Mouse (Mus musculus): ENCODE data around the gene Perm1.

Gene Perm1

GRCm38 (mm10) chr4:156200623-156201475, 14.8 kb upstream of the Perm1 start, which contains the start of gene Isg15:
TSS of gene Isg15 (minus strand) at chr4:156200818.
- DNase-seq: no peak

GRCm38 (mm10) chr4:156202462-156202893, 13.2 kb upstream of the Perm1 start:
- no peak for DNase-seq

- peak; percentile 76 for DNase-seq
Measured at GRCm38 (mm10) chr4:156203001-156203412, 12.7 kb upstream of the Perm1 start, which contains the start of gene AW011738. TSS of gene AW011738 (plus strand) at chr4:156203304.

GRCm38 (mm10) chr4:156203413-156204131, 12.1 kb upstream of the Perm1 start:
- no peak for DNase-seq

- no peak for DNase-seq
Measured at GRCm38 (mm10) chr4:156208872-156209271, 6.8 kb upstream of the Perm1 start.

GRCm38 (mm10) chr4:156209963-156210635, 5.6 kb upstream of the Perm1 start:
- no peak for DNase-seq

GRCm38 (mm10) chr4:156213134-156213533, 2.5 kb upstream of the Perm1 start:
- DNase-seq: no peak

- DNase-seq: no peak
Measured at GRCm38 (mm10) chr4:156216196-156216595, 528 bp downstream of the Perm1 start.

GRCm38 (mm10) chr4:156217022-156217669, 1.5 kb downstream of the Perm1 start:
- no peak for DNase-seq

GRCm38 (mm10) chr4:156217838-156218237, 2.2 kb downstream of the Perm1 start:
- DNase-seq: no peak

GRCm38 (mm10) chr4:156219936-156220335, 4.3 kb downstream of the Perm1 start:
- no peak for DNase-seq

GRCm38 (mm10) chr4:156224276-156224675, 8.6 kb downstream of the Perm1 start:
- no peak for DNase-seq

- DNase-seq: no peak
Measured at GRCm38 (mm10) chr4:156227752-156228392, 12.2 kb downstream of the Perm1 start.

- DNase-seq: no peak
Measured at GRCm38 (mm10) chr4:156228393-156229024, 12.8 kb downstream of the Perm1 start.

GRCm38 (mm10) chr4:156234021-156234501, 18.4 kb downstream of the Perm1 start:
- DNase-seq: no peak

- peak; percentile 78 for DNase-seq
Measured at GRCm38 (mm10) chr4:156234701-156235213, 19.1 kb downstream of the Perm1 start, which contains the start of gene Plekhn1. TSS of gene Plekhn1 (minus strand) at chr4:156234857.

GRCm38 (mm10) chr4:156235360-156235770, 19.7 kb downstream of the Perm1 start:
- no peak for DNase-seq

GRCm38 (mm10) chr4:156235808-156236533, 20.3 kb downstream of the Perm1 start, which contains the start of gene Noc2l:
TSS of gene Noc2l (plus strand) at chr4:156236010.
- peak; percentile 83 for DNase-seq

GRCm38 (mm10) chr4:156236651-156237447, 21.2 kb downstream of the Perm1 start:
- DNase-seq: peak; percentile 59

Measured in cerebellum, adult 9-10 months (tissue).